Mouse (Mus musculus) hindbrain, embryonic 10.5 days (tissue): ENCODE measurements around the gene Vamp2. TPM values are rescaled to one million over a fixed set of nuclear protein-coding genes. Genes with fewer than 3 reads are reported as not detected.

Experiments used
- DNase-seq: peaks from one replicate; pipeline ENCODE4 v3.0.0-alpha.2; 2017; ENCODE audit warnings: low spot score
- H3K27ac ChIP-seq: fragments of 300-500 bp; sonication (generic); 2 replicates; pipeline ENCODE4 v1.5.1; 2016; ENCODE audit warnings: mild to moderate bottlenecking, moderate library complexity
- H3K27me3 ChIP-seq: fragments of 300-500 bp; sonication (generic); 2 replicates; pipeline ENCODE4 v1.6.1; 2016; ENCODE audit warnings: mild to moderate bottlenecking; ENCODE audit not compliant: poor library complexity, insufficient read depth, severe bottlenecking
- H3K36me3 ChIP-seq: fragments of 300-500 bp; sonication (generic); 2 replicates; pipeline ENCODE4 v1.6.1; 2016; ENCODE audit warnings: mild to moderate bottlenecking, moderate library complexity
- H3K4me1 ChIP-seq: fragments of 300-500 bp; sonication (generic); replicated peaks from 2 replicates; pipeline ENCODE4 v1.6.1; 2016; ENCODE audit warnings: mild to moderate bottlenecking
- H3K4me3 ChIP-seq: fragments of 300-500 bp; sonication (generic); 2 replicates; pipeline ENCODE4 v1.5.1; 2016; ENCODE audit warnings: mild to moderate bottlenecking, moderate library complexity
- H3K9me3 ChIP-seq: fragments of 300-500 bp; sonication (generic); 2 replicates; pipeline ENCODE4 v1.6.1; 2016; ENCODE audit warnings: mild to moderate bottlenecking, moderate library complexity
- WGBS: fragments of 180-500 bp; shearing (Covaris S2); methylation state at CpG from one replicate; pipeline ENCODE4 v1.1.7; 2016; 5-methylcytosine and 5-hydroxymethylcytosine counted together
- polyA plus RNA-seq: library from polyadenylated mRNA; unstranded; fragments of >200 nt; fragmentation: Nextera tagmentation; extraction: Ambion mirVana; gene quantifications from 2 replicates; pipeline ENCODE4 v1.2.1, GENCODE M21; 2016

Gene Vamp2
- polyA plus RNA-seq, 1 experiment from 2014 or later, result 108 TPM

- H3K4me1 ChIP-seq, result peaks cover 55% of the 10 kb centered on the region
- no peaks in the 10 kb centered on the region for H3K27me3 ChIP-seq
- peak overlapping the region; percentile 80 for H3K27ac ChIP-seq
- 90% methylated on average over 20 of the region's 20 CpGs for WGBS
- no peaks in the 10 kb centered on the region for H3K9me3 ChIP-seq
- no peak for DNase-seq
- H3K36me3 ChIP-seq, result peaks cover 53% of the 10 kb centered on the region
- H3K4me3 ChIP-seq, result peak overlapping the region; percentile 71
Measured at GRCm38 (mm10) chr11:69100639-69101360, 12.5 kb downstream of the Vamp2 start.

- Histone ChIP-seq H3K36me3 (peaks cover 63% of the 10 kb centered on the region), H3K4me3 (no peak overlapping the region), H3K9me3 (no peaks in the 10 kb centered on the region), H3K4me1 (peaks cover 45% of the 10 kb centered on the region), H3K27me3 (no peaks in the 10 kb centered on the region), H3K27ac (no peak overlapping the region)
- no peak for DNase-seq
- WGBS, result 89% methylated on average over 21 of the region's 21 CpGs
Measured at GRCm38 (mm10) chr11:69101604-69102402, 13.5 kb downstream of the Vamp2 start.

- H3K27ac ChIP-seq, result no peak overlapping the region
- no peaks in the 10 kb centered on the region for H3K9me3 ChIP-seq
- no peak overlapping the region for H3K4me3 ChIP-seq
- DNase-seq, result no peak
- H3K36me3 ChIP-seq, result peaks cover 68% of the 10 kb centered on the region
- WGBS, result 93% methylated on average over 7 of the region's 7 CpGs
- no peaks in the 10 kb centered on the region for H3K27me3 ChIP-seq
- H3K4me1 ChIP-seq, result peaks cover 39% of the 10 kb centered on the region
Measured at GRCm38 (mm10) chr11:69102403-69102725, 14.1 kb downstream of the Vamp2 start.

- no peak for DNase-seq
- Histone ChIP-seq H3K36me3 (peaks cover 76% of the 10 kb centered on the region), H3K27ac (no peak overlapping the region), H3K4me3 (no peak overlapping the region), H3K27me3 (no peaks in the 10 kb centered on the region), H3K9me3 (no peaks in the 10 kb centered on the region), H3K4me1 (peaks cover 32% of the 10 kb centered on the region)
- 93% methylated on average over 14 of the region's 14 CpGs for WGBS
Measured at GRCm38 (mm10) chr11:69103121-69103520, 14.8 kb downstream of the Vamp2 start.

GRCm38 (mm10) chr11:69103531-69104435, 15.5 kb downstream of the Vamp2 start:
- peaks cover 25% of the 10 kb centered on the region for H3K4me1 ChIP-seq
- 91% methylated on average over 15 of the region's 15 CpGs for WGBS
- no peak overlapping the region for H3K27ac ChIP-seq
- no peaks in the 10 kb centered on the region for H3K27me3 ChIP-seq
- H3K4me3 ChIP-seq, result no peak overlapping the region
- peaks cover 83% of the 10 kb centered on the region for H3K36me3 ChIP-seq
- DNase-seq, result no peak
- H3K9me3 ChIP-seq, result no peaks in the 10 kb centered on the region

- Histone ChIP-seq H3K36me3 (peaks cover 90% of the 10 kb centered on the region), H3K4me1 (peaks cover 21% of the 10 kb centered on the region), H3K27me3 (no peaks in the 10 kb centered on the region), H3K9me3 (no peaks in the 10 kb centered on the region), H3K4me3 (peak overlapping the region; percentile 23; the same call in 1 of the 2 replicates), H3K27ac (no peak overlapping the region)
- 93% methylated on average over 14 of the region's 14 CpGs for WGBS
- no peak for DNase-seq
Measured at GRCm38 (mm10) chr11:69104487-69104886, 16.2 kb downstream of the Vamp2 start.

- no peaks in the 10 kb centered on the region for H3K27me3 ChIP-seq
- H3K36me3 ChIP-seq, result peaks cover 92% of the 10 kb centered on the region
- 89% methylated on average over 6 of the region's 6 CpGs for WGBS
- no peak overlapping the region for H3K4me3 ChIP-seq
- H3K4me1 ChIP-seq, result peaks cover 19% of the 10 kb centered on the region
- no peaks in the 10 kb centered on the region for H3K9me3 ChIP-seq
- H3K27ac ChIP-seq, result no peak overlapping the region
- no peak for DNase-seq
Measured at GRCm38 (mm10) chr11:69105227-69105626, 16.9 kb downstream of the Vamp2 start.

- no peaks in the 10 kb centered on the region for H3K9me3 ChIP-seq
- no peak overlapping the region for H3K4me3 ChIP-seq
- peaks cover 89% of the 10 kb centered on the region for H3K36me3 ChIP-seq
- H3K4me1 ChIP-seq, result peaks cover 13% of the 10 kb centered on the region
- WGBS, result 88% methylated on average over 2 of the region's 2 CpGs
- H3K27me3 ChIP-seq, result no peaks in the 10 kb centered on the region
- no peak overlapping the region for H3K27ac ChIP-seq
- no peak for DNase-seq
Measured at GRCm38 (mm10) chr11:69105796-69106195, 17.5 kb downstream of the Vamp2 start.

- no peak overlapping the region for H3K27ac ChIP-seq
- peaks cover 1% of the 10 kb centered on the region; the same call in 1 of the 2 replicates for H3K27me3 ChIP-seq
- peaks cover 84% of the 10 kb centered on the region for H3K36me3 ChIP-seq
- H3K9me3 ChIP-seq, result no peaks in the 10 kb centered on the region
- peak overlapping the region; percentile 3; the same call in 1 of the 2 replicates for H3K4me3 ChIP-seq
- H3K4me1 ChIP-seq, result peaks cover 12% of the 10 kb centered on the region
- no peak for DNase-seq
- 94% methylated on average over 11 of the region's 11 CpGs for WGBS
Measured at GRCm38 (mm10) chr11:69106299-69106698, 18.0 kb downstream of the Vamp2 start.

GRCm38 (mm10) chr11:69106842-69107241, 18.6 kb downstream of the Vamp2 start:
- 86% methylated on average over 11 of the region's 11 CpGs for WGBS
- peak overlapping the region; percentile 3; the same call in 1 of the 2 replicates for H3K4me3 ChIP-seq
- peaks cover 7% of the 10 kb centered on the region for H3K27me3 ChIP-seq
- H3K36me3 ChIP-seq, result peaks cover 78% of the 10 kb centered on the region
- DNase-seq, result no peak
- H3K9me3 ChIP-seq, result no peaks in the 10 kb centered on the region
- H3K4me1 ChIP-seq, result peaks cover 17% of the 10 kb centered on the region
- H3K27ac ChIP-seq, result no peak overlapping the region

- Histone ChIP-seq H3K27ac (no peak overlapping the region), H3K4me3 (no peak overlapping the region), H3K9me3 (no peaks in the 10 kb centered on the region), H3K36me3 (peaks cover 70% of the 10 kb centered on the region), H3K4me1 (peaks cover 23% of the 10 kb centered on the region), H3K27me3 (peaks cover 13% of the 10 kb centered on the region)
- WGBS, result 90% methylated on average over 11 of the region's 11 CpGs
- DNase-seq, result no peak
Measured at GRCm38 (mm10) chr11:69107676-69108075, 19.4 kb downstream of the Vamp2 start.

- no peak for DNase-seq
- peaks cover 19% of the 10 kb centered on the region for H3K27me3 ChIP-seq
- no peak overlapping the region for H3K27ac ChIP-seq
- peaks cover 64% of the 10 kb centered on the region for H3K36me3 ChIP-seq
- no peaks in the 10 kb centered on the region for H3K9me3 ChIP-seq
- 92% methylated on average over 9 of the region's 9 CpGs for WGBS
- H3K4me1 ChIP-seq, result peaks cover 23% of the 10 kb centered on the region
- no peak overlapping the region for H3K4me3 ChIP-seq
Measured at GRCm38 (mm10) chr11:69108223-69108622, 19.9 kb downstream of the Vamp2 start.
